Mouse (Mus musculus): ENCODE data around the gene Mettl27.

The Mettl27 gene

DNA sequence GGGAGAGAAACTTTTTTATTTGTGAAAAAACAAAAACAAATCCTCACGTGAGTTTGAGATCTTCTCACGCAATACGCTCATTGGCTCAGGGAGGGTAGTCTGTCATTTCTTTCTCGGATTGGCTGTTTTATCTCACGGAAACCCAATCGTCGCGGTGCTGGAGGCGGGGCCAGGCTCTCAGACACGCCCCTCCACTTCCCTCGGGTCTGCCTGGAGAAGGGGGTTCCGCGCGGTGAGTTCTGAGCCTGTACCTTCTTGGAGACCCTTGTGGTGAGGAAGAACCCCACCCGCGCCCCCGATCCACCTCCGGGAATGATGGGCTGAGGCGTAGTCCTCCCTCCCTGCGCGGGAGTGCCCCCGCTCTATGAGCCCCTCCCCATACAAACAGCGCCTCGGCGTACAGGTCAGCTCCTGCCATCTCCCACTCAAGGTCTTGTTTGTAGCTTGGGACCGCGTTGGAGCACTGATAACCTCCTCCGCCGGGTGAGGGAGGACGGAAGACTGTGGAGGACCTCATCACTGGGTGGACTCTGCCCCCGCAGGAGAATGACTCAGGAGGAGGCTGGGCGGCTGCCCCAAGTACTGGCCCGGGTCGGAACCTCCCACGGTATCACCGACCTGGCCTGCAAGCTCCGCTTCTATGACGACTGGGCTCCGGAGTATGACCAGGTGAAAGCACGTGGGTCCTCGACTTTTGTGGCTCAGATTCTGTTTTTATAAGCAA, at the start of gene Mettl27:
Gene Mettl27, plus strand, starts transcription at position 190 of the 724 bp plus-strand sequence.
- peak; percentile 82 to 85 for DNase-seq (ENCODE audit: low spot score in 2 of 2)

DNA sequence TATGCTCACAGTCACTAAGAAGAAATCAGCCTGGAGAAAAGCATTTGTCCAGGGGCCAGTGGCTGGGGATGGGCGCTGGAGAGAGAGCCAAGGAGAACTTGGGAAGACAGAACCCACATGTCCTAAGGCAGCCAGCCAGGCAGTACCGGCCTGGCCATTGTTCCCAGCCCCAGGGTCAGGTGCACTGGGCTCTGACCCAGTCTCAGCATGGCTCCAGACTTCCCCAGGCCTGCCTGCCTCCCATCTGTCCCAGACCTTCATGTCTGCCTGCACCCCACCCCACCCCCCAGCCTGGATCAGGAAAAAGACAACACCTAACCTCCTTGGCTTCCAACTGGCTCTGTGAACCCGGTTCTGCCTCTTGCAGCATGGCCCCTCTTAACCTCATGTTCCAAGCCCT, 49.1 kb upstream of the Mettl27 start:
- no peak for DNase-seq (ENCODE audit: low spot score in 2 of 2)

DNA sequence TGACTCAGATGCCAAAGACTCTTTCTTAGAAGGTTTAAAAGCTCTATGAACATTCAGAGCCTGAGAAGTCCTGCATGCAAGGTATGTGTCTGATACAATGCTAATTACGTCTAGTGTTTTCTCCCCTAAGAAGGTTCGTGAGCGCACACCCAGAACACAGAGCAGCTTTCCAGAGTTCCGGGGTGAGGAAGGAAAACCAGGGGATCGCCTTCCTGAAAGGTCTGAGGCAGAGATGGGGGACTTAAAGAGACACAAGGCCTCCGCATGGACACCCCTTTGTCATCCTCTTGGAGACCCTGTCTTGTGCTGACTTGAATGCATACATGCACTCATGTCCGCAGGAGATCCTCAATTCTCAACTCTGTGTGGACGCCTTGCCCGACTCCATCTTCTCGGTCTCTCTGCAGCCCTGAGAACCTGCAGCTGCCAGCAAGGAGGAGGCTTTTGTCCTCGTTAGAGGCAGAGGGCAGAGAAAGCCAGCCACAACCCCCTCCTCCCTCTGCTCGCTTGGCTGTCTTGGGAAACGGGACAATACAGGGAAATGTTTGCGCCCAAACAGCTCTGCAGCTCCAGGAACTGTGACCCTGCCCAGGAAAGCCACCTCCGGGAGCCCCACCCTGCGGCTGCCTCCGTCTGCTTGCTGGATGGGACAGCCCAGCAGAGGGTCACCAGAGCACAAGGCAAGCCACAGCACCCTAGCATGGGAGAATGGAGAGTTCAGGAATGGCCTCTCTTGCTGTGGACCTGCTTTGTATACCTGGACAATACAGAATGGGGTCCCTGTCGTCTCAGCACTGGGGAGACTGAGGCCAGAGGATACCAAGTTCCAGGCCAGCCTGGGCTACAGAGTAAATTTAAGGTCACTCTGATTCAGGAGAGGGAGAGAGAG, 44.5 kb upstream of the Mettl27 start:
- no peak for DNase-seq (ENCODE audit: low spot score in 2 of 2)

DNA sequence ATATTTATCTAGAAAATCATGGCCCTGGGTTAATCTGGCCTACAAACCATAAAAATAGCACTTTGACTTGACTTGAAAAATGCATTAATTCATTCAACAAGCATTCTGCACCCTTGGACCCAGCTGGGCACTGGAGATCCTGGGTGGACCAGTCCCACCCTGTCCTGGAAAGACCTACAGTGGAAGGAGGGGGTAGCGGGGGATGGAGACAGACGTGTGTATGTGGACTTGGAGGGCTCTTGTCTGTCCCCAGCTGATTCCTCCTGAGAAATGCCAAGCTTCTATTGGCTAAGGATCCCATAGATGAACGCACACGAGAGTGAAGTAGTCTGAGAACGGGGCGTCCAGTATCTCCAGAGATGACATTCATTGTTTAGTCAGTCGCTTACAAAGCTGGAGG, 43.7 kb upstream of the Mettl27 start:
- no peak for DNase-seq (ENCODE audit: low spot score in 2 of 2)

DNA sequence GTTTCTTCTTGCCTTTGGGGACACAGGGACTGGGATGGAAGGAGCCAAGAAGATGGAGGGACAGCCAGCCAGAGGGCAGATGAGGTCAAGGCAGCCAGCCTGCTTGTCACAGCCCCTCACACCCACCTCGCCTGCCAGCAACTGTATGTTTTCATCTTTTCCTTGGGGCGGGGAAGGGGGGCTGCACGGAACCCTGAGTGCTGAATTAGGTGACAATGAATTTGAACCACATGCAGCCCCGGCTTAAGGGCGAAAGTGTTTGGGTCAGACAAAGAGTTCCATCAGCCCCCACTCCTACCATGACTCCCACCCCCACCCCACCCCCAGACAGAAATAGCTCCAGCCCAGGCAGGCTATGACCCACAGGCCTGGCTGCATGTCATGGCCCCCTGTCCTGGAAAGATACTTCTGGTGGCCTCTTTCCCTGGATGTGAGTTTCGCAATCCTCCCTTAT, 41.5 kb upstream of the Mettl27 start:
- no peak for DNase-seq (ENCODE audit: low spot score in 2 of 2)

DNA sequence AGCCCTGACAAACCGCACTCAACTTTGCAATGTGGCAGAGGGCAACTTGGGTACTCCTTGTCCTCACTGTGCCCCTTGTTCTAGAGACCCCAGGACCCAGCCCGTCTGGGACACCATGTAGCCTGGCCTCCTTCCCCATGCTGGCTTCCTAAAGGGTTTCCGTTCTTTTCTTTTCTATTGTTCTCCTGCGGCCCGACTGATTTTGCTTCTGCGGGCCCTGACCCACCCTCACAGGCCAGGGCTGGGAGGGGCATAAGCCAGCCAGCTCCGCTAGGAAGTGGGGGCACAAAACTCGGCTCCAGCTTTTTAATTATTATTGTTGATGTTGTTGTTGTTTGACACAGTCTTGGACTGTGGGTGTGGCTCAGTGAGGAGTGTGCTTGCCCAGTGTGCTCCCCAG, 40.6 kb upstream of the Mettl27 start:
- DNase-seq (ENCODE audit: low spot score in 2 of 2) = no peak

DNA sequence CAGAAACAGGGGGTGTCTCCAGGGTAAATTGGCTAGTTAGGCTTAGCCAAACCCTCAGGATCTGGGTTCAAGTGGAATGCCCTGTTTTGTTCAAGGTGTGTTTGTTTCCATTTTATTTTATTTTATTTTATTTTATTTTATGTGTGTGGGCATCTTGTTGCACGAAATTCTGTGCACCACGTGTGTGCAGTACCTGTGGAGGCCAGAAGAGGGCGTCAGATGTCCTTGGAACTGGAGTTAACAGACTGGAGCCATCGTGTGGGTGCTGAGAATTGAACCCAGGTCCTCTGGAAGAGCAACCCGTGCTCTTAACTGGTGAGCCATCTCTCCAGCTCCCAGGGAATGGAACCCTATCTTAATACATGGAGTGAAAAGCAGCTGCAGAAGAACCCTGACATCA, 39.5 kb upstream of the Mettl27 start:
- no peak for DNase-seq (ENCODE audit: low spot score in 2 of 2)

DNA sequence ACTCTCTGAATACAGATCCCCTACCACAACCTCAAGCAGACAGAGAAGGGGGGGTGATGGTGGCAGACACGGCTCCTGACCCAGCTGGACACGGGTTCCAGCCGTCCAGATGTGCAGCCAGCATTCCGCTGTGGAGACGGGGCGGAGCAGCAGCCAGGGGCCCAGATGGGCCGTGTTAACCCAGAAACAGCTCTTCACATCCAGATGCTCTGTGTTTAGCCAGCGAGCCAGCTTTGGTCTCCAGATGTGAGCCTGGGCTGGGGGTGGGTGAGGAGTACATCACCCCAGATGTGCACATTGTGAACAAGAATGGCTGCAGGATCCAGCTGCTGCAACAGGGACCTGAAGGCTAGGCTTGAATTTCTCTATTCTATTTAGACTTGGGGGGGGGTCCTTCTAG, 36.9 kb upstream of the Mettl27 start:
- no peak for DNase-seq (ENCODE audit: low spot score in 2 of 2)

DNA sequence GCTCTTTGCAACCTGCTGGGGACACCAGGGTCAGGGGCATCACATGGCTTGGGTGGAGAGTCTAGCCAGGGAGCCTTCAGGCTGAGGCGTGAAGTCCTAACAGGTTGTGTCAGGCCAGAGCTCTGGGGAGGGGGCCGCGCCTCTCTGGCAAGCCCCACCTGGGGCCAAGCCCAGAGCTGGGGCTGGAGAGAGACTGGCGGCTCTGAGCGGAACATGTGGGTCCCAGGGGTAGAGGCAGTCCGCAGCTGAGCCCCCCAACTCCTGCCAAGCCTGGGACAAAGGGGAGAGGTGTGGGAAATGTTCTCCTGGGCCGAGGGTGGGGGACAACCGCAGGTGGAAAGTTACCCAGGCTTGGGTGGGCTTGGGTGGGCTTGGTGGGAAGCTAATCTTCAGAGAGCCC, 35.2 kb upstream of the Mettl27 start:
- DNase-seq (ENCODE audit: low spot score in 2 of 2) = no peak

DNA sequence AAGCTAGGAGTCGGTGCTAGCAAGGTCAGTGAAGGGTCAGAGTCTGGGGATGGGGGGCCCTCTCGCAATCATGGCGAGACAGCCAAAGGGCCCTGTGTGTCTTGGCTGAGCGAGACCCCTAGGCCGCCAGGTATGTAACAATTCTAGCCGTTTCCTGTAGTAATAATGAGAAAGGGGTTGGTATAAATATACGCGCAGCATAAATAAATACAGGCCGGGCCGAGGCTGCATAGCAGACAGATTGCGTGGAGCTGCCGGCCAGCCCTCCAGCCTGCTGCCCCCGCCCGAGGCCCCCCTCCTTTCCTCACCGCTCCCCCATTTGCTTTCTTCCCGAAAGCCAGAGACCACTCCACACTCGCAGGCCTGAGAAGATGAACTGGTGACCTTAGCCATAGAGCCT, 34.6 kb upstream of the Mettl27 start:
- no peak for DNase-seq (ENCODE audit: low spot score in 2 of 2)

DNA sequence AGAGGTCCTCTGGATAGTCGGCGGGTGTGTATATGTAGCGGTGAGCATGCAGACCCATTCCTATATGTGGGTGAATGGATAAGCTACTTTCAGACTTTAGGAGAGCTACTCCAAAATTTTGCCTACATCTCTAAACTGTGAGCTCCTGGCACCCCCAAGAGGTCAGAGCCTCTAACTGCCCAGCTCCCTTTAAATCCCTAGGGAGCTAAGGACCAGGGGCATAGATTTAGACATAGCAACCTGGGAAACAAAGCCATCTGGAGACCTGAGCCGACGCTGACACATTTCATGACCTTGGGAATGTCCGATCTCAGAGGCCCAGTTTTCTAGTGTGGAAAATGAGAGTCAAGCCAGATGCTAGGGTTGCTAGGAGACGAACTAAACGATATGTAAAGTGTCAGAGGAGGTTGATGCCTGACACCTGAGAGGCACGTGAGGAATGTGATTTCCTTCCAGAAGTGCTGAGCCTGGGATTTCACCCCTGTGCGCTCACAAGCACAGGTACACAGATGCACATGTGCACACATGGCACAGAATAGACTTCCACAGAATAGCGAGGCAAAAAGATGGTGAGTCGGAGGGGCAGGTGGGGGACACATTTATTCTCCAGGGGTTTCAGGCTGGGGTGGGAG, 31.0 kb upstream of the Mettl27 start:
- DNase-seq (ENCODE audit: low spot score in 2 of 2) = no peak

DNA sequence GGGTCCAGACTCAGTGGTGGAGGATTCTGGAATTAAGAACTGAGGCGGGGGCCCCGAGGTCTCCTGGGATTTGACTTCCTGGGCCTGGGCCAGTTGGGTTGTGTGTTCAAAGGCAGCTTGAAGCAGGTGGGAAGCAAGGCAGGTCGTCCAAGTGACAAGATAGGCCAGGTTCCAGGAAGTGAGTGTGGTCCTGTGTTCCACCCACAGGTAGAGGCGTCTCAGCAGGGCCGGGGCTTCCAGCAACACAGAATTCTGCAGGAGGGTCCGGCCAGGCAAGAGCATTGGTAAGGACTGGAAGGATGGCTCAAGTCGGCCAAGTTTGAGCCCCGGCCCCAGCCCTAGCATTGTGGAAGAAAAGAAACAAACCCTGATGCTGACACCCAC, 30.5 kb upstream of the Mettl27 start:
- DNase-seq (ENCODE audit: low spot score in 2 of 2) = no peak

DNA sequence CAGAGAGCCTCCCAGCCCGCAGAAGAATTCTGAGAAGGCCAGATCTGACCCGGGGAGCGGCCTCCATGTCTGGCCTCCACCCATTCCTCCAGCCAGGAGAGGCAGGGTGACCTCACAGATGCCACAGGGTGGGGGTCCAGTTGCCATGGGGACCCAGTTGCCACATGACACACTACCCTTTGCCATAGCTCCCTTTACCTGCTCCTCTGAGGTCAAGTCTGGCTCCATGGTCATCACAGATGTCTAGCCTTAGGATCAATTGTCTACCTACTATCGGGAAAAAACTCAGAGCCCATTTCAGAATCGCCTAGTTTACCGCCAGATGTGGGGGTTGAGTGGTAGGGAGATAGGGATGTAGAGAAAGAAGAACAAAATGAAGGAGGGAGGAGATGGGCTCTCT, 25.5 kb upstream of the Mettl27 start, which contains the start of gene Tmem270:
Gene Tmem270, minus strand, starts transcription at position 101 of the 400 bp plus-strand sequence.
- DNase-seq (ENCODE audit: low spot score in 2 of 2) = no peak

DNA sequence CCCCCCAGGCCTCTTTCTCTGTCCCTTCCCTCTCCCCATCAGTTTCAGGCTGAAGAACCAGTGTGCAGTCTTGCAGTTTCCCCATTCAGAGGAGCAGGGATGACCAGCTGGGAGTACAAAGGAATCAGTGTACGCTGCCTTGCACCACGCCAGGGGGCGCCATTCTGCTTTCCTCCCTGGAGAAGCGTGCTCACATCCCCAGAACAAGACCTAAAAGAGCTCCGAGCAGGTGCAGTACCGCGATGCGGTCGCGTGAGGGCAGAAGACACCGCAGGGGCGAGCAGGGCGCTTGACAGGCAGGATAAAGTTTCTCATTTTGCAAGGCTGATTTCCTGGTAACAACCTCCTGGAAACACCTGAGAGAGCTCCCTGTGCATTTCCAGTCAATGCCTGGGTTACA, 25.0 kb upstream of the Mettl27 start:
- DNase-seq (ENCODE audit: low spot score in 2 of 2) = peak; percentile 87 to 94

DNA sequence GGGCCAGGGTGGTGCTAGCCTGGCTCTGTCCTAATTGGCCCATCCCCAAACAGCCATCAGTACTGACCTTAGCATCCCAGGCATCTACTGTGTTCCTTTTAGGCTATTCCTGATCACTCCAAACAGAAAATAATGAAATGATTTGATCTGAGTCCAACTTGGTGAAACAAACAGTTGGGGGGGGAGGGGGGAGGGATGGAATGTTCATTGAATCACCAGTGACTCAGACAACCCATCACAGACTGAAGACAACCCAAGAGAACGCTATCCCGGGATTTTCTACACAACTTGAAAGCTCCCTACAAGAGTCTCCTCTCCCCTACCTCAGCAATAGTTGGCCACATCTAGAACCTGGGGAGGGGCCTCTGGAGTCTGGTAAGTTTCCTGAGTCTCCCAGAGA, 20.3 kb upstream of the Mettl27 start:
- no peak for DNase-seq (ENCODE audit: low spot score in 2 of 2)

DNA sequence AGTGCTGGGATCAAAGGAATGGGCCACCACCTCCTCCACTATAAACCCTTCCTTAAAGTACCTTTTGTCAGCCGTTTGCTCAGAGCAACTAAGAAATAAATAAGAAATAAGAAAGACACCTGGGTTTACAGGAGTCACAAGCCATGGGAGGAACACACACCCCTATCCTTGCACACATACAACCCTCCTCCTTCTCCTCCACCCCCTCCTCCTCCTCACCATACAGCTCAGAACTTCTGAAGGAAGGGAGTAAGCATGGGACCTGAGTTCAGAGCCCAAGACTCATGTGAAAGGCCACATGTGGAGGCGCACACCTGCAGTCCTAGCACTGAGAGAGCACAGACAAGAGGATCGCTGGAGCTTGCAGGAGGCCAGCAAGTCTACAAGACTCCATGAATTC, 18.8 kb upstream of the Mettl27 start:
- DNase-seq (ENCODE audit: low spot score in 2 of 2) = no peak

DNA sequence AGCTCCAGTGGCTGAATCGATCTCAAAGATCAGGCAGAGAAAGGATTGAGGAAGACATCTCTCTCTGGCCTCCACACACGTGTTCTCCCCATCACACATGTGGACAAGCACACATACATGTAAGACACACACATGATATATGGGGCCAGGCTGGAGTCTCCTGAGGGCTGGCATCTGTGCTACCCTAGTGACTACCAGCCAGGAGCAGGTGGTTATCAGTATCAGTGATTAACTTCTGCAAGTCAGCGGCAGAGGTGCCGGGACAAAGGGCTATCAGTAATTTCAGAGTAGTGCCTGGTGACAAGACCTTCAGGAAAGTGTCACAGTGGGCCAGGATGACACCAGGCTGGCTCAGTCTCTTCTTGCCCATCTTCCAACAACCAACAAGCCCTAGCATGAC, 18.4 kb upstream of the Mettl27 start:
- peak; percentile 48 to 57 for DNase-seq (ENCODE audit: low spot score in 2 of 2)

DNA sequence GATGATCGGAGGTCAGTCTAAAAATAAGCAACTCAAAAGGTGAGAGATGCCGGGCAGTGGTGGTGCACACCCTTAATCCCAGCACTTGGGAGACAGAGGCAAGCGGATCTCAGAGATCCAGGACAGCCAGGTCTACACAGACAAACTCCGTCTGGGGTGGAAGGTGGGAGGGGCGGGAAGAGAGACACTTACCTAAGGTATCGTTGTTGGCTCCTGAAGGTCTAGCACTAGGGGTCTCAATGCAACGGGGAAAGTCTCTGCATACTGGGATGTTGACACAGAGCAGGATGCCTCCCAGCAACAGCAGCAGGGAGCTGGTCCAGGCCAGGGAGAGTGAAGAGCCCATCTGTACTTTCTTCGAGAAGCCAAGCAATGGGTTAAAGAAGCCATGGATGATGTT, 17.7 kb upstream of the Mettl27 start:
- DNase-seq (ENCODE audit: low spot score in 2 of 2) = peak in 1 of 2 experiments; percentile 26

DNA sequence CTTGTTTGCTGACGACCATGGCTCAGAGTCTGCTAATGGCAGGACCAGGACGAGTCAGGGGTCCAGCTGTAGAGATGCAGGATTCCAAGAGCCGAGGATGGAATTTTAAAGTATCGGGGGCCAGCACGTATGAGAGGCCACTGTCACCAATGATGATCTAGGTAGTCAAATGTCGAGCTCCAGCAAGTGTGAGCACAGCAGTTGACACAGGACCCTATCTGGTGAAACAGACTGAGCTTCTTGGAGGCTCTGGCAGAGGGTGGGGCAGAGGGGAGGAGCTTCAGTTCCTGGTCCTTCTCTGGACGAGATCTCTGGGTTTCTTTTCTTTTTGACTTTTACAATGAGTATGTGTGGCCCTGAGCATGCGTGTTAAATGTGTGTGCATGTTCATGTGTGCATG, 16.9 kb upstream of the Mettl27 start, which contains the start of gene Cldn13:
Gene Cldn13, minus strand, starts transcription at position 216 of the 400 bp plus-strand sequence.
- peak; percentile 56 to 60 for DNase-seq (ENCODE audit: low spot score in 2 of 2)

DNA sequence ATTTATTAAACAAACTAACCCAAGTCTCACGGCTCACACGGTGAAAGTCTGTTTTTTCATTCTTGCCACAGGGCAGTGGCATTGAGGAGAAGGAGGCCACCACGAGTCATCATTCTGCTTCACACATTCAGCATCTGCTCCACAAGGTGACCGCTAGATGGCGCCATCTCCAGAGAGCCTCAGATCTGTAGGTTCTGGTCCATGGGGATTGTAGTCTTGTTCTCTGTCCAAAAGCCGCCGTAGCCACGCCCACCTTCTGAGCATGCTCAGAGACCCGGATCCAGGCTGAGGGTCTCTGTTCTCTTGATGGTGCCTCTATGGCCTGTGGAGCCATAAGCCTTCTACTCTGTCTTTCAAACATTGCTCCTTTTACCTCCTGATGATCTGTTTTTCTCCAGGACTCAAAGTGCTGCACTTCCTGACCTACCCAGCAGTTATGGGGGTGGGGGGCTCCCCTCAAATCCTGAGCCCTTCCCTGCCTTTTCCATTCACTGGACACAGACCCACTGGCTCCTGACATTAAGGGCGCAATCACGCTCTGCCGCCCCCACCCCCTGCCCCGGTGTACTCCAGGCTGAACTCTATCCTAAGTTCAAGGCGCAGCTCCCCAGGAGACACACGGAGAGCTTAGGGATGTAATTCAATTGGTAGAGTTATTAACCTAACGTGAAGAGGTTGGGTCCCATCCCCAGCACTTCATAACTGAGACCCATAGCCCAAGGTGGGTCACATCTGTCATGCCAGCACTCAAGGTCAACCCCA, 13.9 kb upstream of the Mettl27 start:
- peak; percentile 77 to 84 for DNase-seq (ENCODE audit: low spot score in 2 of 2)

DNA sequence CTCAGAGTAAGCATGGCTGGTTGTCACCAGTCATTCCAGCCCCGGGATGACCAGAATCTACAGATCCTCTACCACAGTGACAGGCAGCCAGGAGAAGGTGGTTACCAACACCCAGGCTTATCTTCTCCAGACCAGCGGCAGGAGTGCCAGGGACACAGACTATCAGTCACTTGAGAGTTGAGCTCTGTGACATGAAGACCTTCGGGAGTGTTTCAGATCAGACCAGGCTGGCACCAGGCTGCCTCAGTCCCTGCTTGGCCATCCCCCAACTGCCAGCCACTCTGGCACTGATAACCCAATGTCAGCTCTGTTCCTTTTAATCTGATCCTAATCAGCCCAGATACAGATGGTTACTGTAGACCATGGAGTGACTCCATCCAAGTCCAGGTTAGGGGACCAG, 13.1 kb upstream of the Mettl27 start:
- DNase-seq (ENCODE audit: low spot score in 2 of 2) = peak; percentile 60 to 62

Data from spleen, postnatal 14 days (tissue).